Mouse (Mus musculus) adrenal gland, postnatal 36 days (tissue): ENCODE data around the gene Sbf1. TPM values are rescaled to one million over a fixed set of nuclear protein-coding genes. Genes with fewer than 3 reads are reported as not detected.

Experiments
- DNase-seq, 2 experiments: peaks; one replicate each; pipeline ENCODE4 v3.0.0; 2021; ENCODE audit warnings: mixed read lengths in 1 of 2
- microRNA-seq: library from miRNA; unstranded; fragments of <30 nt; microRNA quantifications from one replicate; pipeline ENCODE4 v1.2.0, GENCODE M21; 2021
- total RNA-seq, 2 experiments: library from RNA; stranded (reverse); gene quantifications; 2 replicates each; pipeline ENCODE4 v1.2.3; 2021

Gene Sbf1
- total RNA-seq, 2 experiments from 2014 or later: 76.7 to 88.9 TPM

GRCm38 (mm10) chr15:89284094-89284493 is 31.0 kb downstream of the Sbf1 start:
- no peak for DNase-seq

DNA sequence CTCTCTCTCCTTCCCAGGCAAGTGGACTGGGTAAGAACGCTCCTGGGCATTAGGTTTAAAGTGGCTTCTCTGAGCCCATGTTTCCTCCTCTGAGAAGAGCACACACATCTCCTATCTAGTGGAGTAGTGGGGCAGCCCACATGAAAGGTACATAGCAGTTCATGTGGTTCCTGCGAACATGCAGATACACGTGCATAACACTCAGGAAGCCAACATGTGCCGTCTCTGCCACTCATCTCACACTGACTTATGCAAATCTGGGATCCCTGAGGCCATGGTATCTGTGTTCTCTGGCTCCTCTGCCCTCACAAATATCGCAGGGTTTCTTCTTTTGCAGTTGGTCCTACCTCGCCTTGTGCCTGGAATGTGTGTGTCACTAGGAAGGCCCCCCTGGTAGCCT is 32.6 kb downstream of the Sbf1 start:
- DNase-seq: no peak

GRCm38 (mm10) chr15:89277366-89277765 is 37.7 kb downstream of the Sbf1 start:
- DNase-seq: peak; percentile 62 to 66

DNA sequence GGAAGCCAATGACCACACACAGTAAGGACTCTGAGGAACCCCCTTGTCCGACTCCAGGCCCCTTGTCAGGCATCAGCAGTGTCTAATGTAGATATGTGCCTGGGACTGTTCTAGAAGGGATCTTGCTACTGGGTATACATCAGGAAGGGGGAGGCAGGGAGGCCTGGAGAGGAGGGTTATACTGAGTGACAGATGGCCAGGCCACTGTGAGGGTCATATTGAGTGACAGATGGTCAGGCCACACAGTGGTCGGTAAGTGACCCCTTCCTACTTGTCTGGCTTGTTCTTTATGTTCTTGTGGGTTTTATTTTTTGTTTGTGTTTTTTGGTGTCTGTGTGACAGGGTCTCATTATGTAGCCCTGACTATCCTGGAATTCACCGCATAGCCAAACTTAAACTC is 39.6 kb downstream of the Sbf1 start:
- no peak for DNase-seq

DNA sequence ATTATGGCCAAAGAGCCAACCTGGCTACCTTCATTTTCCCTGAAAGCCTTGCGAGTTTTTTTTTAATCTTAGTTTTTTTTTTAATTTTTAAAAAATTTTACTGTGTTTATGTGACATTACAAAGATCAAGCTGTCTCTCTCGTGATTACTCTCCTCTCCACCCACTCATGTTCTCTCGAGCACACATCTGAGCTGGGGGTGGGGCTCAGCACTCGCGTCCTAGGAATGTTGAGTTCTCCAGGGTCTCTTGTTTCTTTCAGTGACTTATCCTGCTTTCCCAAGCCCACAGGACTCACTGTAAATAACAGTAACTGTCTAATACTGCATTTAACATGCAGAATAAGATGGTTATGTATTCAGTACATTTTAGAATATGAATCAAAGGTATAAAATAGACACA is 50.6 kb downstream of the Sbf1 start:
- DNase-seq: no peak

- no peak for DNase-seq
Measured at GRCm38 (mm10) chr15:89258997-89259396, 56.1 kb downstream of the Sbf1 start.

DNA sequence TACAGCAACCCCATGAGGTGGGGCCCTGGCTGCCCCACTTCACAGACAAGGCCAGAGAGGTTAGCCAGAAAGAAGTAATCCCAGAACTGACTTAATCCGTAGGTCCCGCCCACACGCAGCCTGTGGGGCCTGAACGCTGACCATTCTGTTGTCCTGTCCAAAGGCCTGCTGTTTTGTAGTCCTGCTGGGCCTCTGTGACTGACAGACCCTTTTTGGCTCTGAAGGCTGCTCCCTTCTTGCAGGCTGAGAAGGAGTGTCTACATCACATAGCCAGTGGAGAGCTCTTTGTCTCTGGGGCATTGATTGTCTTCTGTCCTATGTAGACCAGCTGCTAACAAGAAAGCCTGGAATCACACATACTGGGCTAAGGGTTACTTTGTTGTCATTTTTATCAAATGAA is 59.8 kb downstream of the Sbf1 start:
- no peak for DNase-seq

DNA sequence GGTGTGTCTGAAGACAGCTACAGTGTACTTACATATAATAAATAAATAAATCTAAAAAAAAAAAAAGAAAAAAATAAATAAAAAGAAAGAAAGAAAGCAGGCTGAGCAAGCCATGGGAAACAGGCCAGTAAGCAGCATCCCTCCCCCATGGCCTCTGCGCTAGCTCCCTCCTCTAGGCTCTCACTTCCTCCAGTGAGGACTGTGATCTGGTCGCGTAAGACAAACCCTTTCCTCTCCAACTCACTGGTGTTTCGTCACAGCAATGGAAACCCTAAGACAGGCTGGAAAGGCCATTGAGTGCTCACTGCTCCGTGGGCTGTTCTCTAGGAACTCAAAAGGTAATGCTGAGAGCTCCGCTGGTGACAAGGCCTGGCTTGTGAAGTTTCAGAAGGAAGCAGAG is 66.0 kb downstream of the Sbf1 start:
- no peak for DNase-seq

- no peak for DNase-seq
Measured at GRCm38 (mm10) chr15:89241025-89241424, 74.1 kb downstream of the Sbf1 start.

- no peak for DNase-seq
Measured at GRCm38 (mm10) chr15:89239751-89240392, 75.2 kb downstream of the Sbf1 start.

Small RNA genes lying within 50 kb of the gene (microRNA-seq; reads per million reads assigned to microRNA genes)
- not detected for gene Mir6959

Other genes with a start within 250 kb of the Sbf1 start
- 10 to 100 TPM; 41.7 to 43.4 TPM for gene Trabd, start 240.2 kb downstream of the Sbf1 start, total RNA-seq
- gene Selenoo, start 226.2 kb downstream of the Sbf1 start, total RNA-seq: 10 to 100 TPM; 29.8 to 44.9 TPM
- 10 to 100 TPM; 13.4 to 16.4 TPM for gene Tubgcp6, start 192.2 kb downstream of the Sbf1 start, total RNA-seq
- 10 to 100 TPM in 1 of 2 experiments, 1 to 10 TPM in 1; 9.9 to 14.3 TPM for gene Hdac10, start 186.6 kb downstream of the Sbf1 start, total RNA-seq
- gene Mapk12, start 174.6 kb downstream of the Sbf1 start, total RNA-seq: 10 to 100 TPM in 1 of 2 experiments, 1 to 10 TPM in 1; 8.8 to 10.6 TPM
- gene Mapk11, start 165.7 kb downstream of the Sbf1 start, total RNA-seq: 1 to 10 TPM; 2.5 to 3.7 TPM
- 100 to 1,000 TPM; 110 to 130 TPM for gene Plxnb2, start 134.5 kb downstream of the Sbf1 start, total RNA-seq
- gene Dennd6b, start 118.8 kb downstream of the Sbf1 start, total RNA-seq: 1 to 10 TPM; 4.9 to 5.2 TPM
- 10 to 100 TPM; 39.6 to 49.0 TPM for gene Ppp6r2, start 103.8 kb downstream of the Sbf1 start, total RNA-seq
- gene Adm2, start 7.4 kb upstream of the Sbf1 start, total RNA-seq: not detected
- gene Miox, start 19.1 kb upstream of the Sbf1 start, total RNA-seq: not detected
- 10 to 100 TPM; 36.8 to 38.2 TPM for gene Lmf2, start 40.3 kb upstream of the Sbf1 start, total RNA-seq
- gene Ncaph2, start 40.4 kb upstream of the Sbf1 start, total RNA-seq: 10 to 100 TPM; 83.1 to 87.5 TPM
- gene Sco2, start 58.5 kb upstream of the Sbf1 start, total RNA-seq: 10 to 100 TPM; 29.7 to 32.4 TPM
- gene Tymp, start 61.7 kb upstream of the Sbf1 start, total RNA-seq: under 1 TPM; 0.33 to 0.56 TPM
- not detected for gene Odf3b, start 64.0 kb upstream of the Sbf1 start, total RNA-seq
- gene Klhdc7b, start 69.6 kb upstream of the Sbf1 start, total RNA-seq: not detected
- not detected for gene Syce3, start 95.2 kb upstream of the Sbf1 start, total RNA-seq
- gene Cpt1b, start 110.6 kb upstream of the Sbf1 start, total RNA-seq: 100 to 1,000 TPM in 1 of 2 experiments, 10 to 100 TPM in 1; 84.6 to 143 TPM
- gene C730034F03Rik, start 114.3 kb upstream of the Sbf1 start, total RNA-seq: 1 to 10 TPM; 1.3 to 1.4 TPM
- 1 to 10 TPM in 1 of 2 experiments, not detected in 1; 1.4 TPM for gene Gm44502, start 114.4 kb upstream of the Sbf1 start, total RNA-seq
- gene Chkb, start 114.6 kb upstream of the Sbf1 start, total RNA-seq: 10 to 100 TPM; 57.8 to 63.2 TPM
- 1 to 10 TPM; 6.6 to 8.5 TPM for gene Mapk8ip2, start 138.6 kb upstream of the Sbf1 start, total RNA-seq
- gene Arsa, start 162.1 kb upstream of the Sbf1 start, total RNA-seq: 10 to 100 TPM; 20.7 to 22.4 TPM
- 10 to 100 TPM; 30.7 to 51.0 TPM for gene Shank3, start 184.3 kb upstream of the Sbf1 start, total RNA-seq